Mouse (Mus musculus) myocyte (in vitro differentiated cells): ENCODE measurements at regions not wholly inside any gene's neighbourhood (a gene's known extent, or its start where the extent isn't known, plus 50 kb on each side); places are given as distances from the start of the nearest gene placed in this dataset.

Experiments
- H3K27me3 ChIP-seq: one replicate; pipeline ENCODE4 v1.6.1; 2011; ENCODE audit not compliant: control insufficient read depth, insufficient read depth, insufficient read length
- H3K36me3 ChIP-seq: one replicate; pipeline ENCODE4 v1.6.1; 2011; ENCODE audit not compliant: control insufficient read depth, insufficient read depth
- H3K4me2 ChIP-seq: one replicate; pipeline ENCODE4 v1.6.1; 2011; ENCODE audit warnings: low read depth, control low read depth
- H3K4me3 ChIP-seq: one replicate; pipeline ENCODE4 v1.5.1; 2011; ENCODE audit warnings: mild to moderate bottlenecking, control low read depth, moderate library complexity
- H3K79me2 ChIP-seq: one replicate; pipeline ENCODE4 v1.6.1; 2011; ENCODE audit not compliant: control insufficient read depth, insufficient read depth
- H3ac ChIP-seq: one replicate; pipeline ENCODE4 v1.6.1; 2011; ENCODE audit not compliant: control insufficient read depth, insufficient read length
- CEBPB ChIP-seq: IDR thresholded peaks from 2 replicates; pipeline ENCODE4 v1.6.1; 2011; ENCODE audit warnings: mild to moderate bottlenecking, moderate library complexity; ENCODE audit not compliant: poor library complexity, insufficient read depth, severe bottlenecking
- E2F4 ChIP-seq: IDR thresholded peaks from one replicate; pipeline ENCODE4 v1.6.1; 2011; ENCODE audit warnings: mild to moderate bottlenecking, control low read depth, moderate library complexity; ENCODE audit not compliant: insufficient read depth
- MAX ChIP-seq: IDR thresholded peaks from one replicate; pipeline ENCODE4 v1.6.1; 2011; ENCODE audit warnings: low read depth, mild to moderate bottlenecking, control low read depth
- MYOD1 ChIP-seq, 3 experiments: IDR thresholded peaks; one replicate each; pipeline ENCODE4 v1.6.1; 2011; ENCODE audit warnings: control low read depth in 2 of 3, low read depth in 2 of 3, mild to moderate bottlenecking in 2 of 3, moderate library complexity in 1 of 3; ENCODE audit not compliant: insufficient read length in 2 of 3, control insufficient read depth in 1 of 3
- MYOG ChIP-seq, 3 experiments: IDR thresholded peaks; one replicate each; pipeline ENCODE4 v1.6.1; 2011; ENCODE audit warnings: control low read depth in 2 of 3, low read depth in 2 of 3, mild to moderate bottlenecking in 2 of 3; ENCODE audit not compliant: insufficient read length in 2 of 3, control insufficient read depth in 1 of 3, insufficient read depth in 1 of 3
- POLR2A ChIP-seq: IDR thresholded peaks from one replicate; pipeline ENCODE4 v1.6.1; 2011; ENCODE audit warnings: low read depth, mild to moderate bottlenecking, control low read depth, moderate library complexity; ENCODE audit not compliant: insufficient read length
- POLR2AphosphoS2 ChIP-seq: IDR thresholded peaks from one replicate; pipeline ENCODE4 v1.6.1; 2011; ENCODE audit warnings: low read depth, control low read depth; ENCODE audit not compliant: insufficient read length
- REST ChIP-seq: IDR thresholded peaks from one replicate; pipeline ENCODE4 v1.6.1; 2011; ENCODE audit warnings: mild to moderate bottlenecking, control low read depth, moderate library complexity; ENCODE audit not compliant: insufficient read depth, insufficient read length
- SRF ChIP-seq: IDR thresholded peaks from one replicate; pipeline ENCODE4 v1.6.1; 2011; ENCODE audit warnings: low read depth; ENCODE audit not compliant: control insufficient read depth, insufficient read length
- TCF12 ChIP-seq: IDR thresholded peaks from one replicate; pipeline ENCODE4 v1.6.1; 2011; ENCODE audit warnings: mild to moderate bottlenecking, control low read depth; ENCODE audit not compliant: poor library complexity, insufficient read depth, severe bottlenecking
- TCF3 ChIP-seq: IDR thresholded peaks from one replicate; pipeline ENCODE4 v1.6.1; 2011; ENCODE audit warnings: low read depth, control low read depth; ENCODE audit not compliant: insufficient read length
- USF1 ChIP-seq: IDR thresholded peaks from one replicate; pipeline ENCODE4 v1.6.1; 2011; ENCODE audit warnings: low read depth, mild to moderate bottlenecking, control low read depth, moderate library complexity

- H3K4me3 ChIP-seq, result no peak overlapping the region
- no peaks in the 10 kb centered on the region for H3K36me3 ChIP-seq
- H3K79me2 ChIP-seq, result no peaks in the 10 kb centered on the region
- H3K27me3 ChIP-seq, result peaks cover 23% of the 10 kb centered on the region
- no peak overlapping the region for H3ac ChIP-seq
- TF ChIP-seq MYOG (IDR thresholded peaks at IDR 0.05; ENCODE audit: control insufficient read depth in 1 of 3, insufficient read depth in 1 of 3, insufficient read length in 2 of 3, low read depth in 2 of 3), result no peak
- no peak for TF ChIP-seq E2F4
- TF ChIP-seq SRF, result no peak
- no peak for TF ChIP-seq POLR2A
- H3K4me2 ChIP-seq, result no peak overlapping the region
Measured at GRCm38 (mm10) chr4:124542696-124543095, 67.9 kb downstream of the 3100002H09Rik start.

GRCm38 (mm10) chr4:124538471-124538870, 72.1 kb downstream of the 3100002H09Rik start:
- no peak for TF ChIP-seq POLR2A
- TF ChIP-seq SRF, result no peak
- TF ChIP-seq USF1, result no peak
- no peak for TF ChIP-seq E2F4
- TF ChIP-seq TCF3, result no peak
- TF ChIP-seq CEBPB, result no peak
- no peak for TF ChIP-seq POLR2AphosphoS2
- no peak for TF ChIP-seq MAX
- TF ChIP-seq MYOD1 (IDR thresholded peaks at IDR 0.05; ENCODE audit: control insufficient read depth in 1 of 3, insufficient read length in 2 of 3, low read depth in 2 of 3), result no peak
- no peak for TF ChIP-seq REST
- TF ChIP-seq MYOG (IDR thresholded peaks at IDR 0.05; ENCODE audit: control insufficient read depth in 1 of 3, insufficient read depth in 1 of 3, insufficient read length in 2 of 3, low read depth in 2 of 3), result no peak
- TF ChIP-seq TCF12, result no peak
- no peak overlapping the region for H3ac ChIP-seq
- H3K4me2 ChIP-seq, result no peak overlapping the region
- no peaks in the 10 kb centered on the region for H3K36me3 ChIP-seq
- peaks cover 16% of the 10 kb centered on the region for H3K27me3 ChIP-seq
- H3K4me3 ChIP-seq, result no peak overlapping the region
- no peaks in the 10 kb centered on the region for H3K79me2 ChIP-seq

GRCm38 (mm10) chr4:124537681-124538080, 72.9 kb downstream of the 3100002H09Rik start:
- H3ac ChIP-seq, result no peak overlapping the region
- TF ChIP-seq MYOG (IDR thresholded peaks at IDR 0.05; ENCODE audit: control insufficient read depth in 1 of 3, insufficient read depth in 1 of 3, insufficient read length in 2 of 3, low read depth in 2 of 3) (no peak), POLR2A (no peak), MAX (no peak), CEBPB (no peak), REST (no peak), POLR2AphosphoS2 (no peak), USF1 (no peak), E2F4 (no peak), TCF3 (no peak), TCF12 (no peak)
- H3K79me2 ChIP-seq, result no peaks in the 10 kb centered on the region
- H3K36me3 ChIP-seq, result no peaks in the 10 kb centered on the region
- H3K27me3 ChIP-seq, result peaks cover 16% of the 10 kb centered on the region
- H3K4me2 ChIP-seq, result no peak overlapping the region
- H3K4me3 ChIP-seq, result no peak overlapping the region

GRCm38 (mm10) chr4:124533614-124534013, 77.0 kb downstream of the 3100002H09Rik start:
- TF ChIP-seq MYOD1 (IDR thresholded peaks at IDR 0.05; ENCODE audit: control insufficient read depth in 1 of 3, insufficient read length in 2 of 3, low read depth in 2 of 3), result no peak
- no peak for TF ChIP-seq SRF
- no peak for TF ChIP-seq REST
- TF ChIP-seq POLR2A, result no peak
- TF ChIP-seq TCF3, result no peak
- no peak for TF ChIP-seq USF1
- TF ChIP-seq E2F4, result no peak
- no peak for TF ChIP-seq POLR2AphosphoS2
- no peak for TF ChIP-seq TCF12
- TF ChIP-seq MYOG (IDR thresholded peaks at IDR 0.05; ENCODE audit: control insufficient read depth in 1 of 3, insufficient read depth in 1 of 3, insufficient read length in 2 of 3, low read depth in 2 of 3), result no peak
- TF ChIP-seq CEBPB, result no peak
- no peak overlapping the region for H3K4me3 ChIP-seq
- H3K27me3 ChIP-seq, result peaks cover 10% of the 10 kb centered on the region
- no peaks in the 10 kb centered on the region for H3K79me2 ChIP-seq
- no peak overlapping the region for H3ac ChIP-seq
- H3K36me3 ChIP-seq, result no peaks in the 10 kb centered on the region
- H3K4me2 ChIP-seq, result no peak overlapping the region

GRCm38 (mm10) chr4:124530596-124530995, 80.0 kb downstream of the 3100002H09Rik start:
- Histone ChIP-seq H3K36me3 (no peaks in the 10 kb centered on the region), H3ac (no peak overlapping the region), H3K79me2 (no peaks in the 10 kb centered on the region), H3K27me3 (peaks cover 18% of the 10 kb centered on the region), H3K4me2 (no peak overlapping the region), H3K4me3 (no peak overlapping the region)
- TF ChIP-seq E2F4, result no peak
- no peak for TF ChIP-seq MAX
- TF ChIP-seq MYOG (IDR thresholded peaks at IDR 0.05; ENCODE audit: control insufficient read depth in 1 of 3, insufficient read depth in 1 of 3, insufficient read length in 2 of 3, low read depth in 2 of 3), result no peak
- TF ChIP-seq CEBPB, result no peak
- no peak for TF ChIP-seq TCF12
- TF ChIP-seq USF1, result no peak
- TF ChIP-seq MYOD1 (IDR thresholded peaks at IDR 0.05; ENCODE audit: control insufficient read depth in 1 of 3, insufficient read length in 2 of 3, low read depth in 2 of 3), result no peak
- no peak for TF ChIP-seq POLR2AphosphoS2
- no peak for TF ChIP-seq TCF3
- no peak for TF ChIP-seq REST
- no peak for TF ChIP-seq SRF
- TF ChIP-seq POLR2A, result no peak
